Mouse (Mus musculus): ENCODE data around the gene Ppm1b. TPM values are rescaled to one million over a fixed set of nuclear protein-coding genes. Genes with fewer than 3 reads are reported as not detected.

Gene Ppm1b
- total and polyA plus RNA-seq, 2 experiments: 32.6 to 83.6 TPM

DNA sequence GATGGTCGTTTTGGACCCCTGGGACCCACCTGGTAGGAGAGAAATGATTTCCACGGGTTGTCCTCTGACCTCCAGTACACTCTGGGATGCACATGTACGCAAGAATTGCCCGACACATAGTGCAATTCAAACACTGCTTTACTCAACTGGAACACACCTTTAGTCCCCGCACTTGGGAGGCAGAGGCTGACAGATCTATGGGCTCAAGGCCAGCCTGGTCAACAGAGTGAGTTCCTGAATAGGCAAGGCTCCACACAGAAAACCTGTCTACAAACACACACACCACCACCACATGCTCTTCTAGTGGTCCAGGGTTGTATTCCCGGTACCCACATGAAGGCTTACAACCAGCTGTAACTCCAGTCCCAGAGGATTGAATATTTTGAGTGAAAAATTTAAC is 68.6 kb downstream of the Ppm1b start:
- DNase-seq (ENCODE audit: extremely low read depth, low read depth, low spot score): peak; percentile 84

DNA sequence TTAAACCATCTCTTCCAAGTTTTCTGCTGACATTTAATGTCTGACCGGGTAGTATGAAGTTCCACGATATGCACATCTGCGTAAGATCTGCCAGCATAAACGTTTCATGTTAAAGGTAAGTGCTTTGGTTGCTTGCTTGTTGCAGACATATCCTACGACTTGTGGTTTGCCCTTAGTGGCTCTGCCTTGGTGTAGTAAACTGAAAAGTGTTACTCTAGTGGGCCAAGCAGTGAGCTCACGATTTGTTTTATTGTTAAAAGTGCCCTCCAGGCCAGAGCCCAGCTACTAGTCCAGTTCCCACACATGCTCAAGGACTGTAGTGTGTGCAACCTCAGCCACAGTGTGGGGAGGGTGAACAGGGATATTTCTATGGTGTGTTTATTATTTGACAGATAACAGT is 69.9 kb downstream of the Ppm1b start:
- Histone ChIP-seq H3K4me3 (ENCODE audit: insufficient read depth, low read depth, low read length) (no peak overlapping the region), H3K27me3 (ENCODE audit: control insufficient read depth, insufficient read depth, low read length) (no peaks in the 10 kb centered on the region), H3K9ac (ENCODE audit: low read depth, low read length) (no peak overlapping the region), H3K79me2 (ENCODE audit: control insufficient read depth, insufficient read depth, low read length) (no peaks in the 10 kb centered on the region), H3K4me1 (ENCODE audit: control insufficient read depth, insufficient read depth, low read length) (peaks cover 20% of the 10 kb centered on the region), H3K27ac (replicated peaks; ENCODE audit: insufficient read depth, low read depth, low read length) (no peak overlapping the region), H3K36me3 (ENCODE audit: control insufficient read depth, insufficient read depth, low read length) (no peaks in the 10 kb centered on the region)
- DNase-seq (ENCODE audit: extremely low read depth, low read depth, low spot score): no peak
- TF ChIP-seq POLR2A (IDR thresholded peaks at IDR 0.05; ENCODE audit: extremely low read depth, insufficient read depth, low read length) (no peak), CTCF (IDR thresholded peaks at IDR 0.05; ENCODE audit: low read depth, low read length) (no peak)
- 85% methylated on average over 6 of the region's 6 CpGs for WGBS

More for the DNA sequence above, 68.6 kb downstream of the Ppm1b start:
- Histone ChIP-seq H3K27ac (replicated peaks; ENCODE audit: insufficient read depth, low read depth, low read length) (peak overlapping the region; percentile 66), H3K4me1 (ENCODE audit: control insufficient read depth, insufficient read depth, low read length) (peaks cover 20% of the 10 kb centered on the region), H3K4me3 (ENCODE audit: insufficient read depth, low read depth, low read length) (no peak overlapping the region), H3K9ac (ENCODE audit: low read depth, low read length) (no peak overlapping the region), H3K79me2 (ENCODE audit: control insufficient read depth, insufficient read depth, low read length) (no peaks in the 10 kb centered on the region), H3K36me3 (ENCODE audit: control insufficient read depth, insufficient read depth, low read length) (no peaks in the 10 kb centered on the region), H3K27me3 (ENCODE audit: control insufficient read depth, insufficient read depth, low read length) (no peaks in the 10 kb centered on the region)
- no peak for TF ChIP-seq POLR2A (IDR thresholded peaks at IDR 0.05; ENCODE audit: extremely low read depth, insufficient read depth, low read length)
- TF ChIP-seq CTCF (IDR thresholded peaks at IDR 0.05; ENCODE audit: low read depth, low read length): no peak
- 28% methylated on average over 6 of the region's 6 CpGs for WGBS

DNA sequence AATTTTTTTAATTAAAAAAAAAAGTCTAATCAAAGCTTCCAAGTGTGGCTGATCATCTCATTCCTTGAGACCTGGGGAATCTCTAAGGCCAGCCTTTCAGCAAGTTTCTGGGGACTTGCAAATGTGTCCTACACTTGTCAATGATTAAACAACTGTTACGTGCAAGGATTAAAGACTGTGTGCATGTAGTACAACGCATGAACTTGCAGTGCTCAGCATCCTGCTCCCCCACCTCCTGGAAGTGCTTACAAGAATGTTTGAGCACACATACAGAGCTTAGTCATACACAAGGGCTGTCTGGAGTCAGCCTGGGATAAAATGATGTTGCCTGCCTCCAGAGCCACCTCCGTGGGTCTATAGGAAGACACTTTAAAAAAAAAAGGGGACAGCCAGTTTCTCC is 70.7 kb downstream of the Ppm1b start:
- no peak for TF ChIP-seq POLR2A (IDR thresholded peaks at IDR 0.05; ENCODE audit: extremely low read depth, insufficient read depth, low read length)
- no peak for TF ChIP-seq CTCF (IDR thresholded peaks at IDR 0.05; ENCODE audit: low read depth, low read length)
- Histone ChIP-seq H3K9ac (ENCODE audit: low read depth, low read length) (no peak overlapping the region), H3K27ac (replicated peaks; ENCODE audit: insufficient read depth, low read depth, low read length) (peak overlapping the region; percentile 25; the same call in 1 of the 2 replicates), H3K36me3 (ENCODE audit: control insufficient read depth, insufficient read depth, low read length) (no peaks in the 10 kb centered on the region), H3K79me2 (ENCODE audit: control insufficient read depth, insufficient read depth, low read length) (no peaks in the 10 kb centered on the region), H3K4me3 (ENCODE audit: insufficient read depth, low read depth, low read length) (no peak overlapping the region), H3K4me1 (ENCODE audit: control insufficient read depth, insufficient read depth, low read length) (peaks cover 20% of the 10 kb centered on the region), H3K27me3 (ENCODE audit: control insufficient read depth, insufficient read depth, low read length) (no peaks in the 10 kb centered on the region)
- 30% methylated on average over 3 of the region's 3 CpGs for WGBS
- peak; percentile 66 for DNase-seq (ENCODE audit: extremely low read depth, low read depth, low spot score)

DNA sequence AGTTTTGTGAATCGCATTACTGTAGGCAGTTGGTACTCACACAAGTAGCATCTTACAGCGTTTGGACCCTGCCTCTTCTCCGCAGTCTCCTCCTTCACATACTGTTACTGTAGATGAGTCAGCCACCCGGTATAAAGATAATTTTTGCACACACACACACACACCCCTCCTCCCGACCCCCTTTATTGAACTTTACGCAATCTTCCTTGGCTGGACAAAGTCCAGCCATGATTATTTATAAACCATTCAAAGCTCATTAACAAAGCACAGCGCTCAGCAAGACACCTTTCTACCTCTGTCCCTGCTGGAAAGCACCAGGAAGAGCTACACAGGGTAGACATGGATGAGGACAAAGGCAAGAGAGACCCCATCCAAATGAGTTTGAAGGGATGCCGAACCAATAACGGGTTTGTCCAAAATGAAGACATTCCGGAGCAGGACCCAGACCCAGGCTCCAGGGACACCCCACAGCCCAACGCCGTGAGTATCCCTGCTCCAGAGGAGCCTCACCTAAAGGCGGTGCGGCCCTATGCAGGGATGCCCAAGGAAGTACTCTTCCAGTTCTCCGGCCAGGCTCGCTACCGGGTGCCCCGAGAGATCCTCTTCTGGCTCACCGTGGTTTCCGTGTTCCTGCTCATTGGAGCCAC is 71.7 kb downstream of the Ppm1b start, which contains the start of gene Slc3a1:
Gene Slc3a1, plus strand, starts transcription at position 284 of the 647 bp plus-strand sequence.
- TF ChIP-seq CTCF (IDR thresholded peaks at IDR 0.05; ENCODE audit: low read depth, low read length) (no peak), POLR2A (IDR thresholded peaks at IDR 0.05; ENCODE audit: extremely low read depth, insufficient read depth, low read length) (no peak)
- Histone ChIP-seq H3K4me3 (ENCODE audit: insufficient read depth, low read depth, low read length) (peak within 1 kb of the TSS; percentile 41), H3K27ac (replicated peaks; ENCODE audit: insufficient read depth, low read depth, low read length) (peak within 1 kb of the TSS; percentile 25), H3K9ac (ENCODE audit: low read depth, low read length) (peak within 1 kb of the TSS; percentile 16), H3K79me2 (ENCODE audit: control insufficient read depth, insufficient read depth, low read length) (no peaks in the 10 kb centered on the region), H3K27me3 (ENCODE audit: control insufficient read depth, insufficient read depth, low read length) (no peaks in the 10 kb centered on the region), H3K4me1 (ENCODE audit: control insufficient read depth, insufficient read depth, low read length) (peaks cover 19% of the 10 kb centered on the region), H3K36me3 (ENCODE audit: control insufficient read depth, insufficient read depth, low read length) (no peaks in the 10 kb centered on the region)
- WGBS: 65% methylated on average over 20 of the region's 20 CpGs
- peak; percentile 58 for DNase-seq (ENCODE audit: extremely low read depth, low read depth, low spot score)

DNA sequence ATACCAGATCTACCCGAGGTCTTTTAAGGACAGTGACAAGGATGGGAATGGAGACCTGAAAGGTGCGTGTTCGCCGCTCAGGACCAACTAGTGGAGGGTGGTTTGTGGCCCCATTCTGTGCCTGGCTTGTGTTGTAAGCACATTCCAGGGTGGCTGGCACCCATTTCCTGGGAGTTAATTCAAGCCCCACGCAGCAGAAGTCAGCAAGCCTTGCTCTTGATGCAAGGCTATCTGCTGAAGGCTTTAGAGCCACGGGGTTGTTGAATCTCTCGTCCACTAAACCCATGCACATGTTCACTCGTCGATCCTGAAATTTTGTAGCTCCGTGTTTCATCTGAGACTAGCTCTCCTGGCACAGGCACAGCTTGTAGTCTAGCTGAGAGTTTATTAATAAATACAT is 72.3 kb downstream of the Ppm1b start:
- Histone ChIP-seq H3K27ac (replicated peaks; ENCODE audit: insufficient read depth, low read depth, low read length) (peak overlapping the region; percentile 8; the same call in 1 of the 2 replicates), H3K36me3 (ENCODE audit: control insufficient read depth, insufficient read depth, low read length) (no peaks in the 10 kb centered on the region), H3K79me2 (ENCODE audit: control insufficient read depth, insufficient read depth, low read length) (no peaks in the 10 kb centered on the region), H3K27me3 (ENCODE audit: control insufficient read depth, insufficient read depth, low read length) (no peaks in the 10 kb centered on the region), H3K4me3 (ENCODE audit: insufficient read depth, low read depth, low read length) (peak overlapping the region; percentile 41), H3K4me1 (ENCODE audit: control insufficient read depth, insufficient read depth, low read length) (peaks cover 18% of the 10 kb centered on the region), H3K9ac (ENCODE audit: low read depth, low read length) (peak overlapping the region; percentile 16)
- TF ChIP-seq POLR2A (IDR thresholded peaks at IDR 0.05; ENCODE audit: extremely low read depth, insufficient read depth, low read length) (no peak), CTCF (IDR thresholded peaks at IDR 0.05; ENCODE audit: low read depth, low read length) (no peak)
- peak; percentile 39 for DNase-seq (ENCODE audit: extremely low read depth, low read depth, low spot score)
- WGBS: 85% methylated on average over 10 of the region's 10 CpGs

DNA sequence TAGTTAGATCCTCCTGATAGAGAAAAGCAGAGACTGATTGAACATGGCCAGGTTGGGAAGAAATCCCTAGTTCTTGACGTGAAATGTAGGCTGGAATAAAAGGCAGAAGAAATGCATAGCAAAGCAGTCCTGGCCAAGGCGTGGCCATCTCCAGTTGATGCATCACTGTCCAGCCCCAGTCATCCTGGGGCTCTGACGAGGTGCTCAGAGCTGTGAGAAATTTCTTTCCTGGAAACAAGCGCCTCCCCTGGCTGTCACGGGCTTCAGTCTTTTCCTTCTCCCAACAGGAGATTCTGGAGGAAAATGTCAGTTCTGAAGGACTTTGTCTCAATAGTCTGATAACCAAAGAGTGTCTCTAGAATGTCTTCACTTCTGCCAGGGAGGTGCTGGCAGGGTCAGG is 74.1 kb downstream of the Ppm1b start:
- TF ChIP-seq CTCF (IDR thresholded peaks at IDR 0.05; ENCODE audit: low read depth, low read length): no peak
- no peak for TF ChIP-seq POLR2A (IDR thresholded peaks at IDR 0.05; ENCODE audit: extremely low read depth, insufficient read depth, low read length)
- H3K9ac ChIP-seq (ENCODE audit: low read depth, low read length): no peak overlapping the region
- no peak for DNase-seq (ENCODE audit: extremely low read depth, low read depth, low spot score)
- H3K36me3 ChIP-seq (ENCODE audit: control insufficient read depth, insufficient read depth, low read length): no peaks in the 10 kb centered on the region
- H3K27me3 ChIP-seq (ENCODE audit: control insufficient read depth, insufficient read depth, low read length): no peaks in the 10 kb centered on the region
- WGBS: 81% methylated on average over 5 of the region's 5 CpGs
- peaks cover 10% of the 10 kb centered on the region for H3K4me1 ChIP-seq (ENCODE audit: control insufficient read depth, insufficient read depth, low read length)
- no peak overlapping the region for H3K27ac ChIP-seq (replicated peaks; ENCODE audit: insufficient read depth, low read depth, low read length)
- no peak overlapping the region for H3K4me3 ChIP-seq (ENCODE audit: insufficient read depth, low read depth, low read length)
- no peaks in the 10 kb centered on the region for H3K79me2 ChIP-seq (ENCODE audit: control insufficient read depth, insufficient read depth, low read length)

Measured in liver, adult 2 months (tissue).